Mouse (Mus musculus): ENCODE results near the gene Hapln2. TPM values are rescaled to one million over a fixed set of nuclear protein-coding genes. Genes with fewer than 3 reads are reported as not detected.
A peak's percentile ranks its signal among the peaks of the same experiment; 100 is the strongest.

Hapln2 gene
- polyA plus RNA-seq, 1 experiment from 2014 or later = not detected

DNA sequence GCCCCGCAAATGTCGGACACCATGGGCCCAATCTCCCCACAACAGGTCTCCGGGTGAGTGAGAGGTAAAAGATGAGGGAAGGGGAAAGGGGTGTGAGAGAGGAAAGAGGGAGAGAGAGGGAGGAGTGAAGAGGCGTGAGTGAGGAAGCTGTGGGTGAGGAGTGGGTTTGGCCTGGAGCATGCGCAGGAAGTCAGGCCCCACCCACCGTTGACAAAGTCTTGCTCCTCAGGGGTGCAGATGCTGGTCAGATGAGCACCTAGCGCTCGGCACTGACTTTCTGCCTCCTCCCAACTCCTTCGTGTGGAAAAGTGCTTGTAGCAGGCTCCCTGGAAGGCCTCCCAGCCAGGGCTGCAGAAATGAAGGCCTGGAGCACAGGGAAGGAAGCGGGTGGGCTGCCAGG is 37.4 kb downstream of the Hapln2 start:
- H3K4me2 ChIP-seq (replicated peaks; ENCODE audit: low read depth) = no peak overlapping the region
- no peaks in the 10 kb centered on the region for H3K36me3 ChIP-seq (ENCODE audit: control insufficient read depth, insufficient read depth)
- ATAC-seq = no peak
- peaks cover 13% of the 10 kb centered on the region; the same call in 1 of the 2 replicates for H3K4me1 ChIP-seq (replicated peaks; ENCODE audit: control insufficient read depth, insufficient read depth, low read length)
- 38% methylated on average over 10 of the region's 10 CpGs for WGBS
- peaks cover 48% of the 10 kb centered on the region for H3K27me3 ChIP-seq (replicated peaks; ENCODE audit: control insufficient read depth, insufficient read depth, low read length)
- no peak overlapping the region for H3K9ac ChIP-seq (ENCODE audit: low read depth, low read length)
- H3K27ac ChIP-seq (ENCODE audit: low read depth, low read length) = no peak overlapping the region
- H3K9me3 ChIP-seq (ENCODE audit: control insufficient read depth) = no peaks in the 10 kb centered on the region
- no peak overlapping the region for H3K4me3 ChIP-seq (ENCODE audit: low read depth, low read length)
- TF ChIP-seq CTCF (IDR thresholded peaks at IDR 0.05; ENCODE audit: low read depth) = no peak

DNA sequence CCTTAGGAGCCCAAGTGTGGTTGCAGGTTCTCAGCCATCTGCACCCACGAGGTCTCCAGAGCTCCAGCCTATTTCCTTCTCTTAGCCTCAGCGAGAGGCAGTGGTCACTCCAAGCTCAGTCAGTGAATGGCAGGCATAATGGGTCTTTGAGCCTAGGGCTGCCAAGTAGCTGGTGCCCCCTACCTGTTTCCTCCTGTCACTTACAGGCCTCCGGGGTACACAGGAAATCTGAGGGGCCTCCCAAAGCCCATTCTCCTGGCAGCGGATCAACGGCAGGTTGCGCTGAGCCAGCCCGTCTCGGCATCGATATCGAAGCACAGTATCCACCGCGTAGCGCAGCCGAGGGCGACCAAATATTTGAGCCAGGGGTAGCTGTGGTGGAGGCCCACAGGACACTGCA is 39.3 kb downstream of the Hapln2 start:
- 9% methylated on average over 15 of the region's 15 CpGs for WGBS

DNA sequence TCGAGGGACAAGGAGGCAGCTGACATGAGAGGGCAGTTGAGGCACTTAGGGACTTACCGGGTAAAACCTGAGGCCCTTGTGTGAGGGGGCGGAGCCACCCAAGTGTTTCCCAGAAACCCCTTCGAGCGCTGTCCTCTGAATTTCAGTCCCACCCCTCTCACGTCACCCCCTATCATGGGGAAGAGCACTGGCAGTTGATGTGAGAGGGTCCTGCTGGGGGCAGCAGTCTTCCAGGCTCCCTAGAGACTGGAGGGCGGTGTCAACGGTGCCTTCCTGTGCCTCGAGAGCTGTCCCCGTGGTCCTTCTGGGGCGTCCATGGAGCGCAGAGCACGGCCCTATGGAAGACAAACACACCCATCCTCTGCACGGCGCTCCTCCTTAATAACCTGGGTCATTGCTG is 39.8 kb downstream of the Hapln2 start:
- peak; percentile 16; the same call in 1 of the 2 replicates for TF ChIP-seq CTCF (IDR thresholded peaks at IDR 0.05; ENCODE audit: low read depth)
- no peaks in the 10 kb centered on the region for H3K36me3 ChIP-seq (ENCODE audit: control insufficient read depth, insufficient read depth)
- peaks cover 29% of the 10 kb centered on the region for H3K4me1 ChIP-seq (replicated peaks; ENCODE audit: control insufficient read depth, insufficient read depth, low read length)
- no peak overlapping the region for H3K27ac ChIP-seq (ENCODE audit: low read depth, low read length)
- H3K9me3 ChIP-seq (ENCODE audit: control insufficient read depth) = no peaks in the 10 kb centered on the region
- H3K4me3 ChIP-seq (ENCODE audit: low read depth, low read length) = peak overlapping the region; percentile 26
- H3K27me3 ChIP-seq (replicated peaks; ENCODE audit: control insufficient read depth, insufficient read depth, low read length) = peaks cover 25% of the 10 kb centered on the region
- WGBS = 1% methylated on average over 15 of the region's 15 CpGs
- 0 out of 2 replicates have a peak overlapping the region, but pooled peaks have one; percentile 7 for H3K9ac ChIP-seq (ENCODE audit: low read depth, low read length)
- H3K4me2 ChIP-seq (replicated peaks; ENCODE audit: low read depth) = peak overlapping the region; percentile 70
- ATAC-seq = no peak

More for the DNA sequence above, 39.3 kb downstream of the Hapln2 start:
- no peak for ATAC-seq
- Histone ChIP-seq H3K4me2 (replicated peaks; ENCODE audit: low read depth) (peak overlapping the region; percentile 70), H3K9me3 (ENCODE audit: control insufficient read depth) (no peaks in the 10 kb centered on the region), H3K4me3 (ENCODE audit: low read depth, low read length) (peak overlapping the region; percentile 26; the same call in 1 of the 2 replicates), H3K36me3 (ENCODE audit: control insufficient read depth, insufficient read depth) (no peaks in the 10 kb centered on the region), H3K27ac (ENCODE audit: low read depth, low read length) (no peak overlapping the region), H3K9ac (ENCODE audit: low read depth, low read length) (0 out of 2 replicates have a peak overlapping the region, but pooled peaks have one; percentile 7), H3K4me1 (replicated peaks; ENCODE audit: control insufficient read depth, insufficient read depth, low read length) (peaks cover 26% of the 10 kb centered on the region), H3K27me3 (replicated peaks; ENCODE audit: control insufficient read depth, insufficient read depth, low read length) (peaks cover 30% of the 10 kb centered on the region)
- peak; percentile 21 for TF ChIP-seq CTCF (IDR thresholded peaks at IDR 0.05; ENCODE audit: low read depth)

DNA sequence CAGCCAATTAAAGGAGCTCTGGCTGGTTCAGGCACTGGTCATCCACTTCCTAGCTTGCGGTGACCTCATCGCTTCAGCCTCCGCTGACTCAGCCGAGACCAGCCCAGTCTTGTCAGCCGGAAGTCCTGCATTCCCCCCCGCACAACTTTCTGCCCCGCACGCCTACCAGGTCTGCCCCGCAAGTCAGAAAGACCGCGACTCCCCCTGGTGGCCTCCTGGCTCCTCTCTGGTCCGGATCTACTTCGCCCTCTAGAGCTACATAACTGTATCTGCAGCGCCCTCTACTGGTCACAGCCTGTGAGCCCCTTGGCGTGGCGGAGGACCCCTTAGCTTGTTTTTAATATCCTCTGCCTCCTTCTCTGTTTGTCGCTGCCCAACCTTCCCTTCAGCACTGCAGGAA is 40.5 kb downstream of the Hapln2 start:
- ATAC-seq = peak; percentile 52
- Histone ChIP-seq H3K27ac (ENCODE audit: low read depth, low read length) (no peak overlapping the region; the same call in 1 of the 2 replicates), H3K4me1 (replicated peaks; ENCODE audit: control insufficient read depth, insufficient read depth, low read length) (peaks cover 37% of the 10 kb centered on the region), H3K9ac (ENCODE audit: low read depth, low read length) (no peak overlapping the region), H3K4me2 (replicated peaks; ENCODE audit: low read depth) (peak overlapping the region; percentile 70), H3K4me3 (ENCODE audit: low read depth, low read length) (peak overlapping the region; percentile 26), H3K9me3 (ENCODE audit: control insufficient read depth) (no peaks in the 10 kb centered on the region), H3K36me3 (ENCODE audit: control insufficient read depth, insufficient read depth) (no peaks in the 10 kb centered on the region), H3K27me3 (replicated peaks; ENCODE audit: control insufficient read depth, insufficient read depth, low read length) (peaks cover 24% of the 10 kb centered on the region)
- peak; percentile 100 for TF ChIP-seq CTCF (IDR thresholded peaks at IDR 0.05; ENCODE audit: low read depth)
- WGBS = 0% methylated on average over 17 of the region's 17 CpGs

DNA sequence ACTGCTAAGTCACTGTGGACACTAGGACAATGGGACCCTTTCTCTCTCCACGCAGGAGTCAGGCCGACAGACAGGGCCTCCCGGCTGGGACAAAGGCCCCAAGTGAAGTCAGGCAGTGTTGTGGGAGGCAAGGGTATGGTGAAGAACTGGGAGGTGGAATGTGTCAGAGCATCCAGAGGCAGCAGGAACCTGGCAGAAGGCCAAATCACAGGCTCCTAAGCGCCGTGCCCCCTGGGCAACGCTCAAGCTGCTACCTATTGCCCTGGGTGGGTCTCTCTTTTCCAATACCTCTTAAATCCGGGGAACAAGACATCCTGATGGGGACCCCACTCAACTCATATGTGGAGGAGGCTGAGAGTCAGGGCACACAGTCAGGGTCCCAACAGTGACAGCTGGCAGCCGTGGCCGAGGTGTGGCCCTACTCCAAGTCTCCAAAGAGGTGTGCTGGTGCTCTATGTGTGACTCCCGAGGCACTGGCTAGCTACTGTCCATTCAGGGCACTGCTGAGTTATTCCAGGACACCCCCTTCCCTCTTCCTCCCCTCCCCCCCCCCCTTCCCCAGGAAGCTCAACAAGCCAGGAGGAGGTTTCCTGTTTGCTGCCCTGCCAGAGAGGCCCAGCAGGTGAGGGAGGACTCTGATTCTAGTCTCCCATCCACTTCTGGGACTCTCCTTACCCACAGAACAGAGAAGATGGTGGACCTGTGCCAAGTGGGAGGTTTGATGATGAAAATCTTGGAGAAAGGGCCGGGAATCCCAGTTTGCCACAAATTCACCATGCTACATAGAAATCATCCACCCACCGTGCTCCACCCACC is 41.7 kb downstream of the Hapln2 start:
- Histone ChIP-seq H3K9me3 (ENCODE audit: control insufficient read depth) (no peaks in the 10 kb centered on the region), H3K4me2 (replicated peaks; ENCODE audit: low read depth) (no peak overlapping the region), H3K27me3 (replicated peaks; ENCODE audit: control insufficient read depth, insufficient read depth, low read length) (peaks cover 24% of the 10 kb centered on the region), H3K4me3 (ENCODE audit: low read depth, low read length) (no peak overlapping the region), H3K9ac (ENCODE audit: low read depth, low read length) (no peak overlapping the region), H3K4me1 (replicated peaks; ENCODE audit: control insufficient read depth, insufficient read depth, low read length) (peaks cover 42% of the 10 kb centered on the region), H3K36me3 (ENCODE audit: control insufficient read depth, insufficient read depth) (peaks cover 3% of the 10 kb centered on the region; the same call in 1 of the 2 replicates), H3K27ac (ENCODE audit: low read depth, low read length) (no peak overlapping the region)
- TF ChIP-seq CTCF (IDR thresholded peaks at IDR 0.05; ENCODE audit: low read depth) = no peak
- ATAC-seq = no peak
- 46% methylated on average over 12 of the region's 12 CpGs for WGBS

DNA sequence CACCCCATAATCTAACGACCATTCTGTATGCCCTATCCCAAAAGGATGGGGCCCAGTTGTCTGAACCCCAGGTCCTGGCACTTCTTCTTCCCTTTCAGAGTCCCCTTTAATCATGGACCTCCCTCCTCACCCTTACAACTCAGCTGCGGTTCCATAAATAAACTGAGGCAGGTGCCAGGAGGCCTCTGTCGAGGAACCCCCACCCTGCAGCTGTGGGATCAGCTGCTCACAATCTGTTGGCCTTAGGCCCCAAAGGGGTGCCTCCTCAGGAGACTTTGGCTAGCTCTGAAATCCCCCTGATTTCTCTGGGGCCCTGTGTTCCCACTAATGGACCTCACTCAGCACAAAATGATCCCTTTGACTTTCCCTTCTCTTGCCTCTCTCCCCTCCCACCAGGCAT is 43.3 kb downstream of the Hapln2 start:
- no peak for TF ChIP-seq CTCF (IDR thresholded peaks at IDR 0.05; ENCODE audit: low read depth)
- peak overlapping the region; percentile 95; the same call in 1 of the 2 replicates for H3K27ac ChIP-seq (ENCODE audit: low read depth, low read length)
- no peak overlapping the region for H3K9ac ChIP-seq (ENCODE audit: low read depth, low read length)
- 0 out of 2 replicates have a peak overlapping the region, but pooled peaks have one; percentile 49 for H3K4me2 ChIP-seq (replicated peaks; ENCODE audit: low read depth)
- H3K36me3 ChIP-seq (ENCODE audit: control insufficient read depth, insufficient read depth) = peaks cover 3% of the 10 kb centered on the region; the same call in 1 of the 2 replicates
- peaks cover 13% of the 10 kb centered on the region for H3K27me3 ChIP-seq (replicated peaks; ENCODE audit: control insufficient read depth, insufficient read depth, low read length)
- WGBS = 29% methylated on average over 3 of the region's 3 CpGs
- no peak for ATAC-seq
- H3K9me3 ChIP-seq (ENCODE audit: control insufficient read depth) = no peaks in the 10 kb centered on the region
- no peak overlapping the region for H3K4me3 ChIP-seq (ENCODE audit: low read depth, low read length)
- peaks cover 42% of the 10 kb centered on the region for H3K4me1 ChIP-seq (replicated peaks; ENCODE audit: control insufficient read depth, insufficient read depth, low read length)
